Mouse (Mus musculus) bone marrow macrophage, adult 2 months (primary cell): ENCODE measurements around the gene Tmem115. TPM values are rescaled to one million over a fixed set of nuclear protein-coding genes. Genes with fewer than 3 reads are reported as not detected.
A peak's percentile ranks its signal among the peaks of the same experiment; 100 is the strongest.

ENCODE experiments used
- H3K27ac ChIP-seq: 2 replicates; pipeline ENCODE4 v1.5.1; 2012; ENCODE audit warnings: low read depth, low read length; ENCODE audit not compliant: insufficient read depth
- H3K4me1 ChIP-seq: 2 replicates; pipeline ENCODE4 v1.6.1; 2012; ENCODE audit warnings: low read length; ENCODE audit not compliant: control insufficient read depth, insufficient read depth
- H3K4me3 ChIP-seq: 2 replicates; pipeline ENCODE4 v1.5.1; 2012; ENCODE audit warnings: mild to moderate bottlenecking, low read length, moderate library complexity; ENCODE audit not compliant: insufficient read depth
- CTCF ChIP-seq: IDR thresholded peaks from 2 replicates; pipeline ENCODE4 v1.5.1; 2012; ENCODE audit warnings: low read depth, mild to moderate bottlenecking, low read length, moderate library complexity
- POLR2A ChIP-seq: IDR thresholded peaks from 2 replicates; pipeline ENCODE4 v1.6.1; 2012; ENCODE audit warnings: mild to moderate bottlenecking, low read depth, low read length, borderline replicate concordance
- polyA plus RNA-seq: library from polyadenylated mRNA; stranded (reverse); fragments of >200 nt; gene quantifications from 2 replicates; pipeline ENCODE4 v1.2.4, GENCODE M21; 2012; ENCODE audit not compliant: missing spikeins, insufficient read depth, insufficient read length

The Tmem115 gene
- 19.0 and 20.9 TPM in 2 replicates for polyA plus RNA-seq

GRCm38 (mm10) chr9:107533791-107534407 lies at the start of gene Tmem115:
Gene Tmem115 (plus strand): TSS chr9:107533945.
- TF ChIP-seq CTCF = no peak
- Histone ChIP-seq H3K27ac (peak within 1 kb of the TSS; percentile 79), H3K4me3 (peak within 1 kb of the TSS; percentile 81), H3K4me1 (peaks cover 11% of the 10 kb centered on the region)

- no peak overlapping the region for H3K4me3 ChIP-seq
- TF ChIP-seq POLR2A = no peak
- no peak for TF ChIP-seq CTCF
- no peak overlapping the region for H3K27ac ChIP-seq
- H3K4me1 ChIP-seq = no peaks in the 10 kb centered on the region
These were observed 49.4 kb upstream of the Tmem115 start for GRCm38 (mm10) chr9:107484302-107484701.

- H3K4me3 ChIP-seq = no peak overlapping the region
- no peaks in the 10 kb centered on the region for H3K4me1 ChIP-seq
- H3K27ac ChIP-seq = no peak overlapping the region
- no peak for TF ChIP-seq CTCF
- no peak for TF ChIP-seq POLR2A
These were observed 49.0 kb upstream of the Tmem115 start for GRCm38 (mm10) chr9:107484766-107485165.

GRCm38 (mm10) chr9:107486086-107486485 lies 47.7 kb upstream of the Tmem115 start:
- no peak overlapping the region for H3K4me3 ChIP-seq
- TF ChIP-seq POLR2A = no peak
- no peak for TF ChIP-seq CTCF
- no peaks in the 10 kb centered on the region for H3K4me1 ChIP-seq
- no peak overlapping the region for H3K27ac ChIP-seq

- Histone ChIP-seq H3K27ac (no peak overlapping the region), H3K4me1 (no peaks in the 10 kb centered on the region), H3K4me3 (no peak overlapping the region)
- TF ChIP-seq CTCF (no peak), POLR2A (no peak)
These were observed 47.1 kb upstream of the Tmem115 start for GRCm38 (mm10) chr9:107486507-107487225.

GRCm38 (mm10) chr9:107490146-107490545 lies 43.6 kb upstream of the Tmem115 start:
- TF ChIP-seq POLR2A = no peak
- no peak for TF ChIP-seq CTCF
- Histone ChIP-seq H3K4me1 (no peaks in the 10 kb centered on the region), H3K4me3 (no peak overlapping the region), H3K27ac (no peak overlapping the region)

- no peak overlapping the region for H3K4me3 ChIP-seq
- no peak overlapping the region for H3K27ac ChIP-seq
- no peak for TF ChIP-seq CTCF
- TF ChIP-seq POLR2A = no peak
- no peaks in the 10 kb centered on the region for H3K4me1 ChIP-seq
These were observed 43.1 kb upstream of the Tmem115 start for GRCm38 (mm10) chr9:107490625-107491024.

GRCm38 (mm10) chr9:107493511-107493910 lies 40.2 kb upstream of the Tmem115 start:
- H3K4me3 ChIP-seq = no peak overlapping the region
- no peaks in the 10 kb centered on the region for H3K4me1 ChIP-seq
- no peak overlapping the region for H3K27ac ChIP-seq
- TF ChIP-seq CTCF (no peak), POLR2A (no peak)

- Histone ChIP-seq H3K4me1 (no peaks in the 10 kb centered on the region), H3K27ac (no peak overlapping the region), H3K4me3 (no peak overlapping the region)
- TF ChIP-seq POLR2A (no peak), CTCF (no peak)
These were observed 39.5 kb upstream of the Tmem115 start for GRCm38 (mm10) chr9:107494238-107494637.

GRCm38 (mm10) chr9:107496359-107496758 lies 37.4 kb upstream of the Tmem115 start:
- TF ChIP-seq POLR2A (no peak), CTCF (no peak)

More at GRCm38 (mm10) chr9:107496359-107496758, 37.4 kb upstream of the Tmem115 start:
- H3K4me3 ChIP-seq = no peak overlapping the region
- H3K4me1 ChIP-seq = no peaks in the 10 kb centered on the region
- no peak overlapping the region for H3K27ac ChIP-seq
